Mouse (Mus musculus) limb, embryonic 14.5 days (tissue): ENCODE data around the gene Slc16a14. TPM values are rescaled to one million over a fixed set of nuclear protein-coding genes. Genes with fewer than 3 reads are reported as not detected.
"Not testable (repeated sequence)": the region's sequence is repeated elsewhere in the genome, so short reads cannot be mapped to it uniquely, and the experiment has no call there.

Experiments used
- ATAC-seq: fragments of 200-750 bp; cut with Nextera tagmentation; 2 replicates; pipeline ENCODE4 v1.8.0; 2017; ENCODE audit warnings: low read depth, moderate number of reproducible peaks, moderate TSS enrichment; ENCODE audit not compliant: low FRiP score
- DNase-seq: peaks from one replicate; pipeline ENCODE4 v3.0.0-alpha.2; 2015; ENCODE audit warnings: low spot score
- H3K27ac ChIP-seq: fragments of 300-500 bp; sonication (generic); replicated peaks from 2 replicates; pipeline ENCODE4 v1.5.1; 2014; ENCODE audit warnings: low read depth, mild to moderate bottlenecking, low read length, moderate library complexity, mixed read lengths
- H3K27me3 ChIP-seq: fragments of 300-500 bp; sonication (generic); 2 replicates; pipeline ENCODE4 v1.6.1; 2014; ENCODE audit warnings: low read length, mixed read lengths; ENCODE audit not compliant: control insufficient read depth, insufficient read depth
- H3K36me3 ChIP-seq: fragments of 300-500 bp; sonication (generic); 2 replicates; pipeline ENCODE4 v1.6.1; 2014; ENCODE audit warnings: mild to moderate bottlenecking, low read length, moderate library complexity, mixed read lengths; ENCODE audit not compliant: control insufficient read depth, insufficient read depth
- H3K4me1 ChIP-seq: fragments of 300-500 bp; sonication (generic); 2 replicates; pipeline ENCODE4 v1.6.1; 2014; ENCODE audit warnings: antibody characterized with exemption, low read length, mixed read lengths; ENCODE audit not compliant: control insufficient read depth, insufficient read depth
- H3K4me2 ChIP-seq: fragments of 300-500 bp; sonication (generic); replicated peaks from 2 replicates; pipeline ENCODE4 v1.6.1; 2014; ENCODE audit warnings: low read depth, mild to moderate bottlenecking, low read length, moderate library complexity; ENCODE audit not compliant: severe bottlenecking
- H3K4me3 ChIP-seq: fragments of 300-500 bp; sonication (generic); replicated peaks from 2 replicates; pipeline ENCODE4 v1.5.1; 2014; ENCODE audit warnings: low read length
- H3K9ac ChIP-seq: fragments of 300-500 bp; sonication (generic); 2 replicates; pipeline ENCODE4 v1.6.1; 2014; ENCODE audit warnings: mild to moderate bottlenecking, low read depth, low read length, moderate library complexity; ENCODE audit not compliant: severe bottlenecking
- H3K9me3 ChIP-seq: fragments of 300-500 bp; sonication (generic); 2 replicates; pipeline ENCODE4 v1.6.1; 2016; ENCODE audit warnings: low read length; ENCODE audit not compliant: control insufficient read depth
- POLR2A ChIP-seq: fragments of 200-500 bp; IDR thresholded peaks from 2 replicates; pipeline ENCODE4 v1.8.0; 2012; ENCODE audit warnings: inconsistent platforms, mild to moderate bottlenecking, moderate library complexity, borderline replicate concordance; ENCODE audit not compliant: insufficient read depth, insufficient read length; ENCODE audit errors: extremely low read depth
- WGBS: fragments of 180-500 bp; shearing (Covaris S2); extraction: QIAGEN DNeasy Blood & Tissue Kit; methylation state at CpG from one replicate; pipeline ENCODE4 v1.1.7; 2014; 5-methylcytosine and 5-hydroxymethylcytosine counted together
- polyA plus RNA-seq, 2 experiments: library from polyadenylated mRNA; depleted of rRNA in 1 of 2; stranded (reverse) in 1 of 2; unstranded in 1 of 2; fragments of >200 nt; fragmentation: Nextera tagmentation in 1 of 2; extraction: Ambion mirVana in 1 of 2; gene quantifications; 2 replicates each; pipeline versions ENCODE4 v1.2.1 to v1.2.3; 2012 to 2014

Gene Slc16a14
- 0.18 and 0.20 TPM in 2 replicates for polyA plus RNA-seq (2012; rRNA removed)
- 0.15 and 0.18 TPM in 2 replicates for polyA plus RNA-seq (2014; fragmentation: Nextera tagmentation; extraction: Ambion mirVana)

DNA sequence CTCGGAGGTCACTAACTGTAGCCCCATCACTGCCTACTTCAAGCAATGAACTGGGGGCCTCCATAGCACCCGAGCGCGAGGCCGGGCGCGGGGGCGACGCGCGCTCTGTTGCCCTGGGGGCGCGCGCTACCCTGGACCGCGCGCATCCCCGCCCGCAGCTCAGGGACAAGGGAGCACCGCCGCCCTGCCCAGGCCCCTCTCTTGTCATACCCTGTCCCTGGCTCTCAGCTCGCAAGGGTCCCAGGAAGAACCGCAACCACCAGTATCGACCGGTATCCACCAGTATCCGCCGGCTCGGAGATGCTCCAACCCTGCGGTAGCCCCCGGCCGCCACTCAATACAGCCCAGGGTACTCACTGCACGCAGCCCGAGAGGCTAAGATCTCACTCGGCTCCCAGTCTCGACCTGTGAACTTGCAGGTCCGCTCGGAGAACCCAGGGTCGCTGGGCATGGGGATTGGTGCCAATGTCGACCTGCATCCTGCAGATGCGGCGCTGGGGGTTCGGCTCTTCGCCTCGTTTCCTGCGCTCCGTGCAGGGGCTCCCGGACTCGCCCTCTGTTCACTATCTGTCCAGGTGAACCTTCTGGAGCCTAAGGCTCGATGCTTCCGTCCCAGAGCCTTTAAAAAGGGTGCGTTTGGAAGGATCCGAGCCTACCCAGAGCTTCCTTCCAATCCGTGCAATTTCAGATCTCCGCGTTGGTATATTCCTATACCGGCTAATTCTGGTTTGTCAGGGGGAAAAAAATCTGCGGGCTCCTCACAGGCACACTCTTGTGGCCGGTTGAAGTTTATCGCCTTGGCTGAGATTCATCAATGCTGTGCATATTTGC is at the start of gene Slc16a14:
TSS of gene Slc16a14 (minus strand) at position 632 of the 831 bp plus-strand sequence.
- Histone ChIP-seq H3K4me1 (peaks cover 5% of the 10 kb centered on the region; the same call in 1 of the 2 replicates), H3K27ac (no peak within 1 kb of the TSS), H3K9ac (peak within 1 kb of the TSS; percentile 61), H3K4me2 (peak within 1 kb of the TSS; percentile 94), H3K27me3 (peaks cover 21% of the 10 kb centered on the region), H3K4me3 (peak within 1 kb of the TSS; percentile 51), H3K9me3 (no peaks in the 10 kb centered on the region), H3K36me3 (no peaks in the 10 kb centered on the region)
- DNase-seq = peak; percentile 71
- ATAC-seq = peak; percentile 50
- no peak for TF ChIP-seq POLR2A
- under 1% methylated on average over 58 of the region's 59 CpGs for WGBS

- not testable (repeated sequence) for ATAC-seq, H3K4me2 ChIP-seq, H3K4me1 ChIP-seq, H3K9me3 ChIP-seq, DNase-seq, H3K27me3 ChIP-seq, H3K9ac ChIP-seq, H3K27ac ChIP-seq, H3K36me3 ChIP-seq, H3K4me3 ChIP-seq
- WGBS = 6% methylated on average over 11 of the region's 12 CpGs
Observed at GRCm38 (mm10) chr1:84961779-84962178, 26.8 kb upstream of the Slc16a14 start.

- H3K9ac ChIP-seq, H3K4me1 ChIP-seq, ATAC-seq, H3K4me2 ChIP-seq, H3K36me3 ChIP-seq, H3K27ac ChIP-seq, H3K4me3 ChIP-seq, H3K27me3 ChIP-seq, DNase-seq, H3K9me3 ChIP-seq: not testable (repeated sequence)
- 79% methylated on average over 4 of the region's 4 CpGs for WGBS
Observed at GRCm38 (mm10) chr1:84957713-84958112, 22.8 kb upstream of the Slc16a14 start.

DNA sequence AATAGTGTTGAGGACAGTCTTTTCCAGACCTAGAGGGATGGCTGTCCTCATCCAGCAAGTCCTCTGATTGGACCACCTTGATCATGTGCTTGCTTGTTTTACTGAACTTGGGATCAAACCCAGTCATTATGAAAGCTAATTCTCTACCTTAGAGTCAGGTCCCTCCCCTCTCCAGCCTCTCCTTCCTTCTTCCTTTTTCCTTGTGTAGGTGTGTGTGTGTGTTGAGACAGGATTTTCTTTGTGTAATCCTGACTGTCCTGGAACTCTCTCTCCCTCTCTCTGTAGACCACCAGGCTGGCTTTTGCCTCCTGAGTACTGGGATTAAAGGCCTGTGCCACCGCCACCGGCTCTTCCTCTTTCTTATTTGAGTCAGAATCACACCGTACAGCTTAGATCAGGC is 21.8 kb upstream of the Slc16a14 start:
- not testable (repeated sequence) for DNase-seq, H3K4me2 ChIP-seq, H3K4me3 ChIP-seq, H3K9me3 ChIP-seq, H3K27ac ChIP-seq, H3K36me3 ChIP-seq, H3K4me1 ChIP-seq, H3K9ac ChIP-seq, ATAC-seq, H3K27me3 ChIP-seq
- 91% methylated on average over 3 of the region's 3 CpGs for WGBS

- no peaks in the 10 kb centered on the region for H3K9me3 ChIP-seq
- H3K9ac ChIP-seq = no peak overlapping the region
- no peak overlapping the region for H3K4me2 ChIP-seq
- no peaks in the 10 kb centered on the region for H3K36me3 ChIP-seq
- no peak overlapping the region for H3K4me3 ChIP-seq
- no peaks in the 10 kb centered on the region for H3K4me1 ChIP-seq
- WGBS = 77% methylated on average over 10 of the region's 10 CpGs
- DNase-seq = no peak
- no peak for TF ChIP-seq POLR2A
- H3K27ac ChIP-seq = no peak overlapping the region
- no peaks in the 10 kb centered on the region for H3K27me3 ChIP-seq
- no peak for ATAC-seq
Observed at GRCm38 (mm10) chr1:84952456-84953181, 17.7 kb upstream of the Slc16a14 start.
